Mouse (Mus musculus): ENCODE results near the gene Lbhd2. TPM values are rescaled to one million over a fixed set of nuclear protein-coding genes. Genes with fewer than 3 reads are reported as not detected.

Gene Lbhd2
- 0.72 and 1.3 TPM in 2 replicates for polyA plus RNA-seq (2014; fragmentation: Nextera tagmentation; extraction: Ambion mirVana)

GRCm38 (mm10) chr12:111406622-111407021 is at the start of gene Lbhd2:
Gene Lbhd2 (plus strand): TSS chr12:111406809.
- H3K27me3 ChIP-seq (ENCODE audit: control insufficient read depth, insufficient read depth, low read length), result peaks cover 18% of the 10 kb centered on the region
- no peak within 1 kb of the TSS for H3K27ac ChIP-seq
- DNase-seq (ENCODE audit: low spot score), result no peak
- WGBS, result 5% methylated on average over 24 of the region's 24 CpGs
- H3K4me2 ChIP-seq (replicated peaks), result peak within 1 kb of the TSS; percentile 27
- H3K4me3 ChIP-seq (replicated peaks; ENCODE audit: low read length), result peak within 1 kb of the TSS; percentile 10
- H3K36me3 ChIP-seq (replicated peaks; ENCODE audit: control insufficient read depth, insufficient read depth), result no peaks in the 10 kb centered on the region
- no peak for ATAC-seq (ENCODE audit: low FRiP score)
- no peak within 1 kb of the TSS for H3K9ac ChIP-seq
- no peaks in the 10 kb centered on the region for H3K9me3 ChIP-seq (ENCODE audit: control insufficient read depth, low read length)
- peaks cover 14% of the 10 kb centered on the region; the same call in 1 of the 2 replicates for H3K4me1 ChIP-seq (replicated peaks; ENCODE audit: control insufficient read depth, insufficient read depth, low read length)

- no peak overlapping the region for H3K9ac ChIP-seq
- ATAC-seq (ENCODE audit: low FRiP score), result no peak
Observed at GRCm38 (mm10) chr12:111360671-111361070, 45.9 kb upstream of the Lbhd2 start.

GRCm38 (mm10) chr12:111361319-111362098 is 45.1 kb upstream of the Lbhd2 start:
- Histone ChIP-seq H3K4me1 (replicated peaks; ENCODE audit: control insufficient read depth, insufficient read depth, low read length) (0 out of 2 replicates have a peak, but pooled peaks cover 3% of the 10 kb centered on the region), H3K9ac (no peak overlapping the region), H3K36me3 (replicated peaks; ENCODE audit: control insufficient read depth, insufficient read depth) (no peaks in the 10 kb centered on the region), H3K9me3 (ENCODE audit: control insufficient read depth, low read length) (no peaks in the 10 kb centered on the region), H3K27ac (no peak overlapping the region), H3K27me3 (ENCODE audit: control insufficient read depth, insufficient read depth, low read length) (no peaks in the 10 kb centered on the region), H3K4me2 (replicated peaks) (no peak overlapping the region), H3K4me3 (replicated peaks; ENCODE audit: low read length) (no peak overlapping the region)
- ATAC-seq (ENCODE audit: low FRiP score), result no peak
- DNase-seq (ENCODE audit: low spot score), result no peak
- WGBS, result 84% methylated on average over 14 of the region's 14 CpGs

More at GRCm38 (mm10) chr12:111360671-111361070, 45.9 kb upstream of the Lbhd2 start:
- H3K9me3 ChIP-seq (ENCODE audit: control insufficient read depth, low read length), result no peaks in the 10 kb centered on the region
- no peak overlapping the region for H3K27ac ChIP-seq
- 0 out of 2 replicates have a peak, but pooled peaks cover 3% of the 10 kb centered on the region for H3K4me1 ChIP-seq (replicated peaks; ENCODE audit: control insufficient read depth, insufficient read depth, low read length)
- H3K36me3 ChIP-seq (replicated peaks; ENCODE audit: control insufficient read depth, insufficient read depth), result no peaks in the 10 kb centered on the region
- no peak for DNase-seq (ENCODE audit: low spot score)
- no peaks in the 10 kb centered on the region for H3K27me3 ChIP-seq (ENCODE audit: control insufficient read depth, insufficient read depth, low read length)
- H3K4me2 ChIP-seq (replicated peaks), result no peak overlapping the region
- H3K4me3 ChIP-seq (replicated peaks; ENCODE audit: low read length), result no peak overlapping the region
- WGBS, result 85% methylated on average over 16 of the region's 16 CpGs

- H3K9me3 ChIP-seq (ENCODE audit: control insufficient read depth, low read length), result no peaks in the 10 kb centered on the region
- no peak overlapping the region for H3K9ac ChIP-seq
- DNase-seq (ENCODE audit: low spot score), result no peak
- no peak overlapping the region for H3K4me2 ChIP-seq (replicated peaks)
- WGBS, result 84% methylated on average over 3 of the region's 3 CpGs
- H3K4me3 ChIP-seq (replicated peaks; ENCODE audit: low read length), result no peak overlapping the region
- no peaks in the 10 kb centered on the region for H3K4me1 ChIP-seq (replicated peaks; ENCODE audit: control insufficient read depth, insufficient read depth, low read length)
- no peaks in the 10 kb centered on the region for H3K27me3 ChIP-seq (ENCODE audit: control insufficient read depth, insufficient read depth, low read length)
- no peak overlapping the region for H3K27ac ChIP-seq
- H3K36me3 ChIP-seq (replicated peaks; ENCODE audit: control insufficient read depth, insufficient read depth), result no peaks in the 10 kb centered on the region
- no peak for ATAC-seq (ENCODE audit: low FRiP score)
Observed at GRCm38 (mm10) chr12:111364234-111364633, 42.4 kb upstream of the Lbhd2 start.

GRCm38 (mm10) chr12:111367065-111367464 is 39.5 kb upstream of the Lbhd2 start:
- no peak for DNase-seq (ENCODE audit: low spot score)
- no peak for ATAC-seq (ENCODE audit: low FRiP score)
- no peaks in the 10 kb centered on the region; the same call in 1 of the 2 replicates for H3K4me1 ChIP-seq (replicated peaks; ENCODE audit: control insufficient read depth, insufficient read depth, low read length)
- H3K9me3 ChIP-seq (ENCODE audit: control insufficient read depth, low read length), result no peaks in the 10 kb centered on the region
- H3K27ac ChIP-seq, result no peak overlapping the region
- no peaks in the 10 kb centered on the region for H3K27me3 ChIP-seq (ENCODE audit: control insufficient read depth, insufficient read depth, low read length)
- no peak overlapping the region for H3K9ac ChIP-seq
- no peaks in the 10 kb centered on the region for H3K36me3 ChIP-seq (replicated peaks; ENCODE audit: control insufficient read depth, insufficient read depth)
- no peak overlapping the region for H3K4me2 ChIP-seq (replicated peaks)
- 90% methylated on average over 7 of the region's 7 CpGs for WGBS
- no peak overlapping the region for H3K4me3 ChIP-seq (replicated peaks; ENCODE audit: low read length)

GRCm38 (mm10) chr12:111370249-111370648 is 36.4 kb upstream of the Lbhd2 start:
- Histone ChIP-seq H3K27ac (no peak overlapping the region), H3K4me3 (replicated peaks; ENCODE audit: low read length) (no peak overlapping the region), H3K9ac (no peak overlapping the region), H3K4me1 (replicated peaks; ENCODE audit: control insufficient read depth, insufficient read depth, low read length) (peaks cover 12% of the 10 kb centered on the region; the same call in 1 of the 2 replicates), H3K9me3 (ENCODE audit: control insufficient read depth, low read length) (no peaks in the 10 kb centered on the region), H3K27me3 (ENCODE audit: control insufficient read depth, insufficient read depth, low read length) (no peaks in the 10 kb centered on the region), H3K36me3 (replicated peaks; ENCODE audit: control insufficient read depth, insufficient read depth) (no peaks in the 10 kb centered on the region), H3K4me2 (replicated peaks) (no peak overlapping the region)
- WGBS, result 56% methylated on average over 4 of the region's 4 CpGs
- no peak for ATAC-seq (ENCODE audit: low FRiP score)
- DNase-seq (ENCODE audit: low spot score), result no peak

- Histone ChIP-seq H3K4me1 (replicated peaks; ENCODE audit: control insufficient read depth, insufficient read depth, low read length) (peaks cover 26% of the 10 kb centered on the region), H3K4me3 (replicated peaks; ENCODE audit: low read length) (no peak overlapping the region)
- 83% methylated on average over 7 of the region's 7 CpGs for WGBS
Observed at GRCm38 (mm10) chr12:111371905-111372304, 34.7 kb upstream of the Lbhd2 start.

GRCm38 (mm10) chr12:111373411-111373810 is 33.2 kb upstream of the Lbhd2 start:
- Histone ChIP-seq H3K36me3 (replicated peaks; ENCODE audit: control insufficient read depth, insufficient read depth) (no peaks in the 10 kb centered on the region), H3K9me3 (ENCODE audit: control insufficient read depth, low read length) (no peaks in the 10 kb centered on the region), H3K27me3 (ENCODE audit: control insufficient read depth, insufficient read depth, low read length) (no peaks in the 10 kb centered on the region), H3K4me1 (replicated peaks; ENCODE audit: control insufficient read depth, insufficient read depth, low read length) (peaks cover 26% of the 10 kb centered on the region), H3K4me3 (replicated peaks; ENCODE audit: low read length) (no peak overlapping the region), H3K9ac (no peak overlapping the region), H3K27ac (no peak overlapping the region), H3K4me2 (replicated peaks) (no peak overlapping the region)
- no peak for DNase-seq (ENCODE audit: low spot score)
- no peak for ATAC-seq (ENCODE audit: low FRiP score)
- 72% methylated on average over 6 of the region's 6 CpGs for WGBS

More at GRCm38 (mm10) chr12:111371905-111372304, 34.7 kb upstream of the Lbhd2 start:
- ATAC-seq (ENCODE audit: low FRiP score) (no peak), DNase-seq (ENCODE audit: low spot score) (no peak)
- no peak overlapping the region for H3K4me2 ChIP-seq (replicated peaks)
- no peaks in the 10 kb centered on the region for H3K27me3 ChIP-seq (ENCODE audit: control insufficient read depth, insufficient read depth, low read length)
- H3K9ac ChIP-seq, result no peak overlapping the region
- no peak overlapping the region for H3K27ac ChIP-seq
- no peaks in the 10 kb centered on the region for H3K36me3 ChIP-seq (replicated peaks; ENCODE audit: control insufficient read depth, insufficient read depth)
- no peaks in the 10 kb centered on the region for H3K9me3 ChIP-seq (ENCODE audit: control insufficient read depth, low read length)

- H3K4me3 ChIP-seq (replicated peaks; ENCODE audit: low read length), result no peak overlapping the region
- no peak overlapping the region for H3K9ac ChIP-seq
- peak overlapping the region; percentile 88 for H3K4me2 ChIP-seq (replicated peaks)
- no peak for ATAC-seq (ENCODE audit: low FRiP score)
- H3K9me3 ChIP-seq (ENCODE audit: control insufficient read depth, low read length), result no peaks in the 10 kb centered on the region
- no peaks in the 10 kb centered on the region for H3K36me3 ChIP-seq (replicated peaks; ENCODE audit: control insufficient read depth, insufficient read depth)
- 84% methylated on average over 10 of the region's 10 CpGs for WGBS
- no peaks in the 10 kb centered on the region for H3K27me3 ChIP-seq (ENCODE audit: control insufficient read depth, insufficient read depth, low read length)
- H3K27ac ChIP-seq, result no peak overlapping the region
- no peak for DNase-seq (ENCODE audit: low spot score)
- H3K4me1 ChIP-seq (replicated peaks; ENCODE audit: control insufficient read depth, insufficient read depth, low read length), result peaks cover 26% of the 10 kb centered on the region
Observed at GRCm38 (mm10) chr12:111374727-111375126, 31.9 kb upstream of the Lbhd2 start.

Data from hindbrain, embryonic 14.5 days (tissue).